Mouse (Mus musculus): ENCODE measurements around the gene Abca6. TPM values are rescaled to one million over a fixed set of nuclear protein-coding genes. Genes with fewer than 3 reads are reported as not detected.

Gene Abca6
- total and polyA plus RNA-seq, 3 experiments, result 1.5 to 6.5 (median 4.0) TPM

GRCm38 (mm10) chr11:110195310-110195709 lies 56.3 kb downstream of the Abca6 start:
- no peaks in the 10 kb centered on the region for H3K79me2 ChIP-seq (replicated peaks; ENCODE audit: control insufficient read depth, insufficient read depth, low read length)
- H3K4me1 ChIP-seq (ENCODE audit: control insufficient read depth, insufficient read depth, low read length), result no peaks in the 10 kb centered on the region
- no peak overlapping the region for H3K27ac ChIP-seq
- no peak for DNase-seq
- TF ChIP-seq EP300 (IDR thresholded peaks at IDR 0.05; ENCODE audit: insufficient read depth, low read depth, low read length), result no peak
- TF ChIP-seq POLR2A (IDR thresholded peaks at IDR 0.05; ENCODE audit: insufficient read depth, low read depth, low read length), result no peak
- no peak for TF ChIP-seq CTCF (IDR thresholded peaks at IDR 0.05)
- H3K27me3 ChIP-seq (ENCODE audit: control insufficient read depth, insufficient read depth, low read length), result no peaks in the 10 kb centered on the region
- H3K9ac ChIP-seq (ENCODE audit: low read depth, low read length), result no peak overlapping the region
- H3K4me3 ChIP-seq, result no peak overlapping the region
- 74% methylated on average over 4 of the region's 4 CpGs for WGBS
- no peaks in the 10 kb centered on the region for H3K36me3 ChIP-seq (ENCODE audit: control insufficient read depth, insufficient read depth, low read length)
- intact Hi-C loops (cut with DNase I), result no loop called here

GRCm38 (mm10) chr11:110171212-110171611 lies 80.4 kb downstream of the Abca6 start:
- Histone ChIP-seq H3K27ac (no peak overlapping the region), H3K9ac (ENCODE audit: low read depth, low read length) (no peak overlapping the region), H3K4me3 (no peak overlapping the region), H3K79me2 (replicated peaks; ENCODE audit: control insufficient read depth, insufficient read depth, low read length) (no peaks in the 10 kb centered on the region), H3K36me3 (ENCODE audit: control insufficient read depth, insufficient read depth, low read length) (no peaks in the 10 kb centered on the region), H3K27me3 (ENCODE audit: control insufficient read depth, insufficient read depth, low read length) (no peaks in the 10 kb centered on the region), H3K4me1 (ENCODE audit: control insufficient read depth, insufficient read depth, low read length) (no peaks in the 10 kb centered on the region; the same call in 1 of the 2 replicates)
- 94% methylated on average over 3 of the region's 3 CpGs for WGBS
- TF ChIP-seq EP300 (IDR thresholded peaks at IDR 0.05; ENCODE audit: insufficient read depth, low read depth, low read length), result no peak
- TF ChIP-seq POLR2A (IDR thresholded peaks at IDR 0.05; ENCODE audit: insufficient read depth, low read depth, low read length), result no peak
- no peak for TF ChIP-seq CTCF (IDR thresholded peaks at IDR 0.05)
- DNase-seq, result no peak
- intact Hi-C loops (cut with DNase I), result no loop called here

GRCm38 (mm10) chr11:110167459-110168251 lies 83.9 kb downstream of the Abca6 start, which contains the start of gene Abca9:
Abca9 (minus strand) TSS chr11:110168196.
- H3K9ac ChIP-seq (ENCODE audit: low read depth, low read length), result peak within 1 kb of the TSS; percentile 62

GRCm38 (mm10) chr11:110165822-110166221 lies 85.8 kb downstream of the Abca6 start:
- H3K9ac ChIP-seq (ENCODE audit: low read depth, low read length), result no peak overlapping the region
- H3K27ac ChIP-seq, result peak overlapping the region; percentile 51
- H3K79me2 ChIP-seq (replicated peaks; ENCODE audit: control insufficient read depth, insufficient read depth, low read length), result no peaks in the 10 kb centered on the region
- TF ChIP-seq EP300 (IDR thresholded peaks at IDR 0.05; ENCODE audit: insufficient read depth, low read depth, low read length) (no peak), CTCF (IDR thresholded peaks at IDR 0.05) (no peak), POLR2A (IDR thresholded peaks at IDR 0.05; ENCODE audit: insufficient read depth, low read depth, low read length) (no peak)
- H3K4me3 ChIP-seq, result no peak overlapping the region
- intact Hi-C loops (cut with DNase I), result loop anchor here (5.0 kb wide), 1 partner anchor 86 kb away; the partner anchor contains the start of gene Abca6
- H3K36me3 ChIP-seq (ENCODE audit: control insufficient read depth, insufficient read depth, low read length), result no peaks in the 10 kb centered on the region
- no peaks in the 10 kb centered on the region; the same call in none of the 2 replicates for H3K4me1 ChIP-seq (ENCODE audit: control insufficient read depth, insufficient read depth, low read length)
- 46% methylated on average over 3 of the region's 3 CpGs for WGBS
- no peaks in the 10 kb centered on the region for H3K27me3 ChIP-seq (ENCODE audit: control insufficient read depth, insufficient read depth, low read length)
- peak in 1 of 2 experiments; percentile 21 for DNase-seq

More at GRCm38 (mm10) chr11:110167459-110168251, 83.9 kb downstream of the Abca6 start, which contains the start of gene Abca9:
- Histone ChIP-seq H3K27me3 (ENCODE audit: control insufficient read depth, insufficient read depth, low read length) (no peaks in the 10 kb centered on the region), H3K4me3 (peak within 1 kb of the TSS; percentile 48), H3K4me1 (ENCODE audit: control insufficient read depth, insufficient read depth, low read length) (no peaks in the 10 kb centered on the region; the same call in none of the 2 replicates), H3K27ac (peak within 1 kb of the TSS; percentile 81), H3K79me2 (replicated peaks; ENCODE audit: control insufficient read depth, insufficient read depth, low read length) (no peaks in the 10 kb centered on the region), H3K36me3 (ENCODE audit: control insufficient read depth, insufficient read depth, low read length) (no peaks in the 10 kb centered on the region)
- 16% methylated on average over 12 of the region's 12 CpGs for WGBS
- DNase-seq, result peak; percentile 43 to 49
- TF ChIP-seq POLR2A (IDR thresholded peaks at IDR 0.05; ENCODE audit: insufficient read depth, low read depth, low read length) (peak; percentile 68), CTCF (IDR thresholded peaks at IDR 0.05) (no peak)
- intact Hi-C loops (cut with DNase I), result loop anchor here (5.0 kb wide), 1 partner anchor 85 kb away; the partner anchor contains the start of gene Abca6

GRCm38 (mm10) chr11:110165409-110165808 lies 86.2 kb downstream of the Abca6 start:
- Histone ChIP-seq H3K27me3 (ENCODE audit: control insufficient read depth, insufficient read depth, low read length) (no peaks in the 10 kb centered on the region), H3K4me1 (ENCODE audit: control insufficient read depth, insufficient read depth, low read length) (no peaks in the 10 kb centered on the region; the same call in none of the 2 replicates), H3K4me3 (no peak overlapping the region), H3K9ac (ENCODE audit: low read depth, low read length) (no peak overlapping the region), H3K27ac (no peak overlapping the region; the same call in 1 of the 2 replicates), H3K79me2 (replicated peaks; ENCODE audit: control insufficient read depth, insufficient read depth, low read length) (no peaks in the 10 kb centered on the region), H3K36me3 (ENCODE audit: control insufficient read depth, insufficient read depth, low read length) (no peaks in the 10 kb centered on the region)
- intact Hi-C loops (cut with DNase I), result loop anchor here (5.0 kb wide), 1 partner anchor 87 kb away; the partner anchor contains the start of gene Abca6
- no peak for DNase-seq
- TF ChIP-seq CTCF (IDR thresholded peaks at IDR 0.05) (no peak), EP300 (IDR thresholded peaks at IDR 0.05; ENCODE audit: insufficient read depth, low read depth, low read length) (no peak), POLR2A (IDR thresholded peaks at IDR 0.05; ENCODE audit: insufficient read depth, low read depth, low read length) (no peak)

GRCm38 (mm10) chr11:110157059-110157458 lies 94.5 kb downstream of the Abca6 start:
- H3K27ac ChIP-seq, result no peak overlapping the region
- H3K4me1 ChIP-seq (ENCODE audit: control insufficient read depth, insufficient read depth, low read length), result peaks cover 1% of the 10 kb centered on the region; the same call in 1 of the 2 replicates
- no peaks in the 10 kb centered on the region for H3K79me2 ChIP-seq (replicated peaks; ENCODE audit: control insufficient read depth, insufficient read depth, low read length)
- no peak overlapping the region for H3K9ac ChIP-seq (ENCODE audit: low read depth, low read length)
- WGBS, result 54% methylated on average over 6 of the region's 6 CpGs
- no peak overlapping the region for H3K4me3 ChIP-seq
- intact Hi-C loops (cut with DNase I), result no loop called here
- H3K36me3 ChIP-seq (ENCODE audit: control insufficient read depth, insufficient read depth, low read length), result no peaks in the 10 kb centered on the region; the same call in 1 of the 2 replicates
- DNase-seq, result no peak
- H3K27me3 ChIP-seq (ENCODE audit: control insufficient read depth, insufficient read depth, low read length), result no peaks in the 10 kb centered on the region
- no peak for TF ChIP-seq EP300 (IDR thresholded peaks at IDR 0.05; ENCODE audit: insufficient read depth, low read depth, low read length)
- no peak for TF ChIP-seq CTCF (IDR thresholded peaks at IDR 0.05)
- no peak for TF ChIP-seq POLR2A (IDR thresholded peaks at IDR 0.05; ENCODE audit: insufficient read depth, low read depth, low read length)

All from heart, adult 2 months (tissue).